Mouse (Mus musculus): ENCODE data around the gene Entpd7. TPM values are rescaled to one million over a fixed set of nuclear protein-coding genes. Genes with fewer than 3 reads are reported as not detected.

Entpd7 gene
- 7.8 and 10.4 TPM in 2 replicates for polyA plus RNA-seq (2015; fragmentation: Nextera tagmentation; extraction: Ambion mirVana)

GRCm38 (mm10) chr19:43689419-43690246, at the start of gene Entpd7:
Gene Entpd7 (plus strand): TSS chr19:43689672.
- Histone ChIP-seq H3K4me2 (peak within 1 kb of the TSS; percentile 70), H3K9me3 (no peaks in the 10 kb centered on the region), H3K36me3 (replicated peaks) (no peaks in the 10 kb centered on the region), H3K4me1 (peaks cover 18% of the 10 kb centered on the region), H3K4me3 (peak within 1 kb of the TSS; percentile 93), H3K27ac (peak within 1 kb of the TSS; percentile 72), H3K9ac (peak within 1 kb of the TSS; percentile 91), H3K27me3 (replicated peaks) (no peaks in the 10 kb centered on the region)
- under 1% methylated on average over 60 of the region's 60 CpGs for WGBS
- ATAC-seq (replicated peaks), result peak; percentile 98

GRCm38 (mm10) chr19:43641833-43642232, 47.6 kb upstream of the Entpd7 start:
- Histone ChIP-seq H3K36me3 (replicated peaks) (no peaks in the 10 kb centered on the region), H3K27me3 (replicated peaks) (no peaks in the 10 kb centered on the region), H3K4me3 (no peak overlapping the region), H3K4me2 (no peak overlapping the region), H3K27ac (no peak overlapping the region), H3K9me3 (no peaks in the 10 kb centered on the region), H3K9ac (no peak overlapping the region), H3K4me1 (no peaks in the 10 kb centered on the region)
- WGBS, result 62% methylated on average over 11 of the region's 11 CpGs
- no peak for ATAC-seq (replicated peaks)

- Histone ChIP-seq H3K9ac (no peak overlapping the region), H3K27me3 (replicated peaks) (no peaks in the 10 kb centered on the region), H3K9me3 (no peaks in the 10 kb centered on the region), H3K4me2 (no peak overlapping the region), H3K4me1 (no peaks in the 10 kb centered on the region), H3K4me3 (no peak overlapping the region), H3K27ac (no peak overlapping the region), H3K36me3 (replicated peaks) (no peaks in the 10 kb centered on the region)
- WGBS, result 90% methylated on average over 9 of the region's 9 CpGs
- ATAC-seq (replicated peaks), result no peak
Observed at GRCm38 (mm10) chr19:43642843-43643242, 46.6 kb upstream of the Entpd7 start.

GRCm38 (mm10) chr19:43645508-43645907, 44.0 kb upstream of the Entpd7 start:
- H3K27me3 ChIP-seq (replicated peaks), result no peaks in the 10 kb centered on the region
- H3K4me3 ChIP-seq, result no peak overlapping the region
- ATAC-seq (replicated peaks), result no peak
- WGBS, result 93% methylated on average over 9 of the region's 9 CpGs
- no peak overlapping the region for H3K9ac ChIP-seq
- H3K36me3 ChIP-seq (replicated peaks), result no peaks in the 10 kb centered on the region
- H3K4me2 ChIP-seq, result no peak overlapping the region
- no peak overlapping the region for H3K27ac ChIP-seq
- no peaks in the 10 kb centered on the region for H3K9me3 ChIP-seq
- H3K4me1 ChIP-seq, result no peaks in the 10 kb centered on the region

GRCm38 (mm10) chr19:43646852-43647251, 42.6 kb upstream of the Entpd7 start:
- ATAC-seq (replicated peaks), result no peak
- Histone ChIP-seq H3K36me3 (replicated peaks) (no peaks in the 10 kb centered on the region), H3K27ac (no peak overlapping the region), H3K27me3 (replicated peaks) (no peaks in the 10 kb centered on the region), H3K9ac (no peak overlapping the region), H3K4me3 (no peak overlapping the region), H3K4me1 (no peaks in the 10 kb centered on the region), H3K4me2 (no peak overlapping the region), H3K9me3 (no peaks in the 10 kb centered on the region)
- WGBS, result 65% methylated on average over 7 of the region's 7 CpGs

- H3K9ac ChIP-seq, result no peak overlapping the region
- no peaks in the 10 kb centered on the region for H3K4me1 ChIP-seq
- H3K9me3 ChIP-seq, result no peaks in the 10 kb centered on the region
- no peak overlapping the region for H3K4me3 ChIP-seq
- H3K27ac ChIP-seq, result no peak overlapping the region
- 91% methylated on average over 9 of the region's 9 CpGs for WGBS
- no peaks in the 10 kb centered on the region for H3K27me3 ChIP-seq (replicated peaks)
- ATAC-seq (replicated peaks), result no peak
- no peak overlapping the region for H3K4me2 ChIP-seq
- H3K36me3 ChIP-seq (replicated peaks), result no peaks in the 10 kb centered on the region
Observed at GRCm38 (mm10) chr19:43647261-43647660, 42.2 kb upstream of the Entpd7 start.

- 90% methylated on average over 4 of the region's 4 CpGs for WGBS
- H3K4me2 ChIP-seq, result no peak overlapping the region
Observed at GRCm38 (mm10) chr19:43648343-43648742, 41.1 kb upstream of the Entpd7 start.

GRCm38 (mm10) chr19:43651241-43651785, 38.2 kb upstream of the Entpd7 start:
- no peaks in the 10 kb centered on the region for H3K4me1 ChIP-seq
- H3K9ac ChIP-seq, result no peak overlapping the region
- H3K4me3 ChIP-seq, result no peak overlapping the region
- no peak overlapping the region for H3K4me2 ChIP-seq
- 64% methylated on average over 8 of the region's 8 CpGs for WGBS
- no peak for ATAC-seq (replicated peaks)
- H3K27ac ChIP-seq, result no peak overlapping the region
- H3K36me3 ChIP-seq (replicated peaks), result no peaks in the 10 kb centered on the region
- H3K27me3 ChIP-seq (replicated peaks), result no peaks in the 10 kb centered on the region
- H3K9me3 ChIP-seq, result no peaks in the 10 kb centered on the region

More at GRCm38 (mm10) chr19:43648343-43648742, 41.1 kb upstream of the Entpd7 start:
- Histone ChIP-seq H3K36me3 (replicated peaks) (no peaks in the 10 kb centered on the region), H3K9ac (no peak overlapping the region), H3K27me3 (replicated peaks) (no peaks in the 10 kb centered on the region), H3K4me1 (no peaks in the 10 kb centered on the region), H3K4me3 (no peak overlapping the region), H3K9me3 (no peaks in the 10 kb centered on the region), H3K27ac (no peak overlapping the region)
- no peak for ATAC-seq (replicated peaks)

GRCm38 (mm10) chr19:43655735-43656492, 33.6 kb upstream of the Entpd7 start:
- 0 out of 2 replicates have a peak, but pooled peaks have one; percentile 14 for ATAC-seq (replicated peaks)
- Histone ChIP-seq H3K27ac (no peak overlapping the region), H3K4me1 (no peaks in the 10 kb centered on the region), H3K9ac (no peak overlapping the region), H3K9me3 (no peaks in the 10 kb centered on the region), H3K36me3 (replicated peaks) (no peaks in the 10 kb centered on the region), H3K4me2 (no peak overlapping the region), H3K27me3 (replicated peaks) (no peaks in the 10 kb centered on the region), H3K4me3 (no peak overlapping the region)
- 42% methylated on average over 11 of the region's 11 CpGs for WGBS

- Histone ChIP-seq H3K9me3 (no peaks in the 10 kb centered on the region), H3K27me3 (replicated peaks) (no peaks in the 10 kb centered on the region), H3K27ac (no peak overlapping the region), H3K36me3 (replicated peaks) (0 out of 2 replicates have a peak, but pooled peaks cover 9% of the 10 kb centered on the region), H3K4me3 (no peak overlapping the region), H3K4me1 (peaks cover 9% of the 10 kb centered on the region; the same call in 1 of the 2 replicates), H3K4me2 (no peak overlapping the region), H3K9ac (no peak overlapping the region)
- 86% methylated on average over 6 of the region's 6 CpGs for WGBS
- no peak for ATAC-seq (replicated peaks)
Observed at GRCm38 (mm10) chr19:43659632-43660031, 29.8 kb upstream of the Entpd7 start.

GRCm38 (mm10) chr19:43660774-43661173, 28.7 kb upstream of the Entpd7 start:
- Histone ChIP-seq H3K27me3 (replicated peaks) (no peaks in the 10 kb centered on the region), H3K9me3 (no peaks in the 10 kb centered on the region), H3K36me3 (replicated peaks) (0 out of 2 replicates have a peak, but pooled peaks cover 9% of the 10 kb centered on the region), H3K27ac (no peak overlapping the region), H3K4me3 (no peak overlapping the region), H3K4me1 (peaks cover 9% of the 10 kb centered on the region; the same call in 1 of the 2 replicates), H3K9ac (no peak overlapping the region), H3K4me2 (no peak overlapping the region)
- 90% methylated on average over 9 of the region's 9 CpGs for WGBS
- ATAC-seq (replicated peaks), result no peak

Measured in midbrain, embryonic 15.5 days (tissue).